Mouse (Mus musculus) spleen, postnatal 14 days (tissue): ENCODE results near the gene Rab42.
"Not testable (repeated sequence)": the region's sequence is repeated elsewhere in the genome, so short reads cannot be mapped to it uniquely, and the experiment has no call there.

Experiments used
- DNase-seq, 2 experiments: peaks; one replicate each; pipeline ENCODE4 v3.0.0; 2021 to 2022; ENCODE audit warnings: low spot score in 2 of 2

The Rab42 gene

DNA sequence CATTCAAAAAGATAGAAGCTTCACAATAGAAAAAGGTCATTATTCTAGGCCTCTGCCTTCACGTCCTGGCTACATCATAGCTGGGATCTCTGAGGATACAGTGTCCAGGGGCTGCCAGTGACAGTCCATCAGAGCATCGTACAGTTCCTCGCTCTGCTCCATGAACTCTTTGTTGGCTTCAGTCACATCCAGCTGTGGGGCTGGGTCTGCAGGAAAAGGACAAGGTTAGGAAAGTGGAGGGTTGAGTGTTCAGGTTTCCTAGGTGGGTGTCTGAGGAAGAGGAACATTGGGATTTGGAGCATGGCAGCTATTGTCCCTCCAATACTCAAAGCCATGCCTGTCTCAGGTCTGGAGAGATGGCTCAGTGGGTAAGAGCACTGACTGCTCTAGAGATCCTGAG lies 8.6 kb upstream of the Rab42 start:
- no peak for DNase-seq

DNA sequence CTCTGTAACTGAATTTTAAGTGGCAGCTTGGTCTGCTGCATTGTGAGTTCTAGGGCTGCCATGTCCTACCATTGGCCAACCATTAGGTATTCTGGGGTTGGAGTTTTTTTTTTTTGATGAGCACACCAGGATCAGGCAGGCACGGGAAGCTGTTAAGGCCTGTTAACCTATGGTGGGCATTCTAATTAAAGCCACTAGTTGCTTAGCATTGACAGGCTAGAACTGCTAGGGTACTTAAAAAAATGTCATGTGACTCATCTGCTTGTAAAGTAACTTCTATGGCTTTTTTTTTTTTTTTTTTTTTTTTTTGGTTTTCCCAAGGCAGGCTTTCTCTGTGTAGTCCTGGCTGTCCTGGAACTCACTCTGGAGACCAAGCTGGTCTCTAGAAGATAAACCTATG lies 8.0 kb upstream of the Rab42 start:
- DNase-seq = no peak

DNA sequence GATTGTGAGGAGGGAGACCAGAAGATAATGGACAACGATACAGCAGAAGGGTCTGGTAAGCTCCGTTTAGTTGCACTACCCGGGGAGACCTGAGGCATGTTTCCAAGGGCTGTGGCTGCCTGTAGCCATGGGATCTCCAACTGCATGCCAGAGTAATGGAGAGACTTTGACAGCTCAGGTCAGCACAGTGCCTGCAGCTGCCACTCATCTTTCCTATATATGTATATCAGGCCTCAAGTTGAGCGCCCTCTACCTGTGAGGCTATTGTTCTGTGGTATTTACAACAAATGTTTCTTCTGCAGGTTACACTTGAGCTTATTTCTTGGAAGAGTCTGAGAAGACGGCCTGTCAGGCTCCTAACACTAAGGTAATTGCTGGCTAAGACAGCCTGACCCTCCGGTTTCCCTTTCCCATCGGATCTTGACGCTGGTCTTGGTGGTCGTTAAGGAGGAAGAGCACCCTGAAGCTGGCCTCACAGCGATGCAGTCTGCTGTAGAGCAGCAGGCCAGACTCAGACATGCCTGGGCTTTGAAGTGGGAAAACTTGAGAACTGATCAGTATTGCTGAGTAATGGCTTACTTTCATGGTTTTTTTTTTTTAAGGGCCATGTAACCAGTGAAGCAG lies 6.8 kb upstream of the Rab42 start:
- peak; percentile 21 to 55 for DNase-seq

DNA sequence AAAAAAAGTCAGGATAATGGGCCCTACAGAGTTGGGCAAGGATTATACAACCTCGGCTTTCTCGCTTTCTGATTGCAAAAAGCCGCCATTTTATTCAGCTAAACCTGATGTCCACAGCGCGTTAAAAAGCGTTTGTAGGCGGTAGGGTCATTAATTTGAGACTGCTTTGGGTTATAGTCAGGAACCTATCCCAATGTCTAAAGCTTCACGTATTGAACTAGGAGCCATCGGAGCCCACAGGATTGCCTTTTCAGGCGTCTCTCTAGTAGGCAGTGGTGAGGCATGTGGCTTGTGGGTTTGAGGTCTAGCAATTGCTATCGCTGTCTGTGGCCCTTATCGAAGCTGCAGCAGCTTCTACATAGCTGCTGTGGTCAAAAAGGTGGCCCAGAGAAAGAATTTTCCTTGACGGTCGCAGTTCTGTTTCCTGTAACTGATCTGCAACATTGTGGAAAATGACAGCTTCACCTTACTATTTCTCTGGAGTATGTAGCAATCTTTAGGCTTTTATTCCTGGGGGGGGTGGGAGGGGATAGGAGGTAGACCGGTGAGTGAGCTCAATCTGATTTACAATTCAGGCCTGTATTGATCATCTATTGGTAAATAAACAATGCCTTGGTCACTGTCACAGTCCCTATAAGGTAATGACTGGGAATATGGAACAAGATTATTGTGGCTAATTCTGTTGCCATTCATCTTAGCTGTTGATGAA lies 6.1 kb upstream of the Rab42 start:
- no peak for DNase-seq

DNA sequence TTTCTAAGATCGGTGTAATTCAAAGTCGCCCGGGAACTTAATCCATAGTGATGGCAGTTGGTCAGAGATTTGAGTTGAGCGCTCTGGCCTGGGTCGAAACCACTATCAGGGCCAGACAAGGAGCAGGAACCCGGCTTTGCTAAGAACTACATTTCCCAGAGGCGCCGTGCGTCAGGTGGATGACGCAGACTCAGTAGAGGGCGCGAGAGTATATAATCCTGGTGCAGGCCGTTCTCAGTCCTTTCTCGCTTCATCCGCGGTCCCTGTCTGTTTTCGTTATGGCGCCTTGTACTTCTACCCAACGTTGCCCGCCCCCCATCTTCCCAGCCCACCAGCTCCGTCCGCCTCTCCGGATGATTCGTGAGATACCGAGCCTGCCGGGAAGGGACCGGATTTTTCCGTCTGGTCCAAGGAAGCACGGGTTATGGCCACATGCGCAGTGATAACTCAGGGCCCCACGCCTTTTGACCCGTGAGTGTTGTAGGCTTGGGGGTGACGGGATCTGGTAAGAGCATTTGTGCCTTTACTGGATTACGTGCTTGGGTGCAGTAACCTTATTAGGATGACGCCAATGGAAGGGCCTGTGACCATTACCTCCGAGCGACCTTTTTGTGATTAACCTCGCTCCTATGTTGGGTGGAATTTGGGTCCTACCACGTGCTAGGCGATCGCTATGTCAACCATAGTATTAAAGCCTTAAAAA lies 5.4 kb upstream of the Rab42 start:
- peak; percentile 75 to 84 for DNase-seq

DNA sequence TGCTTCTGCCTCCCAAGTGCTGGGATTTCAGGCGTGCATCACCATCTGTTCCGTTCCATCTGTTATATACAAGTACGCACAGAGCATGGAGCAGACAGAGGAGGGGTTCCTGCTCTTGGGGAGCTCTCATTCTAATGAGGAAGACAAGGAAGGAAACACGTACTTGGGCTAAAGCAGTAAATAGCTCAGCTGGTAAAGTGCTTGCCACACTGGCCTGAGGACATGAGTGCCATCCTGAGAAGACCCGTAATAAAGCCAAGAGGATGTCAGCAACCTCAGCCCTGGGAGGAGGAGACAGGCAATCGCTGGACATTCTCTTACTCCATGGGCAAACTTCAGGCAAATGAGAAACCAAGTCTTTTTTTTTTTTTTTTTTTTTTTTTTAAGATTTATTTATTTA lies 2.8 kb upstream of the Rab42 start:
- DNase-seq = no peak

DNA sequence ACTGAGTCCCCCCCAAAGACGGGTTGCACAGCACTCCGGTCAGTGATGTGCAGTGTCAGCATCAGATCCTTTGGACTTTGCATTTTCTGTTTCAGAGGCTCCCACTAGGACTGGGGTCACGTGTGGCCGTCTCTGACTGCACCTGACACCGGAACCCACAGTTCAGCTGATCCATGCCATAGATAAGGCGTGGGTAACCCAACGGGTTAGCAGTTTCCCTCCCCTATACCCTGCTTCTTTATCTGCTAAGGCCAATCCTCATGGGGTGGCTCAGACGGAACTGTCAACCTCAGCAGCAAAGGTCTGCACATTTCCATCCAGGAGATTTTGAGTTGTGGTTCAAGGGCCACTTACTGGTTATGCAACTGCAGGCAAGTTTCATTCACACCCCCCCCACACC lies 2.1 kb upstream of the Rab42 start:
- no peak for DNase-seq

DNA sequence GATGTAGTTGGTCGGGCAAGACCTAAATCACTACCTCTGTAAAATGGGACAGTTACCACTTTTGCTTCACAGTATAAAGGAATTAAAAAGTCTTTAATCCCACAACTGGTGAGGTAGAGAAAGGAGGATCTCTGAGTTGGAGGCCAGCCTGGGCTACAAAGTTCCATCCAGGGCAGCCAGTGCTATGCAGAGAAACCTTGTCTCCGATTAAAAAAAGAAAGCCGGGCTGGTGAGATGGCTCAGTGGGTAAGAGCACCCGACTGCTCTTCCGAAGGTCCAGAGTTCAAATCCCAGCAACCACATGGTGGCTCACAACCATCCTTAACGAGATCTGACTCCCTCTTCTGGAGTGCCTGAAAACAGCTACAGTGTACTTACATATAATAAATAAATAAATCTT lies 299 bp upstream of the Rab42 start:
- DNase-seq = not testable (repeated sequence)

DNA sequence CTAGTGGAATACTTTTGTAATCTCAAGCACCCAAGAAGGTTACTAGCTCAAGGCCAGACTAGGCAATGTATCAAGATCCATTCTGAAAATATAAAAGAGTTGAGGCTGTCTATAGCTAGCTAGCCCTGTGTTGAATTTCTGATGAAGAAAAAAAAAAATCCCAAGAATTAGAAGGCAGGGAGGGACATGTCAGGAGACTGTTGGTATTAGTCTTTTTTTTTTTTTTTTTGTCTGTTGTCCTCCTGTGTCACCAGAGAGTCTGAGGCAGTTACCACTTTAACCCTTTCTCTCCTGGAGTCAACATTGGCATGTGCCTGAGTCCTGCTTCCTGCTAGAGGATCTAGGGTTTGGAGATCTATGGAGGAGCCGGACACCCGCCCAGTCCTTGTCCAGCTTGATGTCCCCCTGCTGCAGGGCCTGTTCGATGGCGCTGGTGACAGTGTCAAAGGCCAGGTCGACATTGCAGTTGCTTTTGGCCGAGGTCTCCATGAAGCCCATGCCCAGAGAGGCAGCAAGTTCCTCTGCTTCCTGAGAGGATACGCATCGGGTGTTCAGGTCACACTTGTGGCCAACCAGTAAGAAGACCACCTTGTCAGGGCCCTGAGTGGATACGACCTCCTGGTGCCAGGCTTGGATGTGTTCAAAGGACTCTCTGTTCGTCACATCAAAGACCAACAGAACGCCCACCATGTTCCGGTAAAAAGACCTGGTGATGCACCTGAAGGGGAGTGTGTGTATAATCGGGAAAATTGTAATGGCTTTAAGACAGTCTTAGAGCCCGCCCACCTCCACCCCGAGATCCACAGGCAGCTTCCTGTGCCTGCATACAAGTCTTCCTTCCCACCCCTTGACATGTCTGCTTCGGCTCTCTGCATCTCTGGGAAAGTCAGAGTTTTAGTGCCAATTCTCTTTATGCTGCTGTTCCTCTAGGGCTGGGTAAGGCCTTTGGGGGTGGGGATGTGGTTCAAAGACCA lies 933 bp downstream of the Rab42 start:
- DNase-seq = no peak

DNA sequence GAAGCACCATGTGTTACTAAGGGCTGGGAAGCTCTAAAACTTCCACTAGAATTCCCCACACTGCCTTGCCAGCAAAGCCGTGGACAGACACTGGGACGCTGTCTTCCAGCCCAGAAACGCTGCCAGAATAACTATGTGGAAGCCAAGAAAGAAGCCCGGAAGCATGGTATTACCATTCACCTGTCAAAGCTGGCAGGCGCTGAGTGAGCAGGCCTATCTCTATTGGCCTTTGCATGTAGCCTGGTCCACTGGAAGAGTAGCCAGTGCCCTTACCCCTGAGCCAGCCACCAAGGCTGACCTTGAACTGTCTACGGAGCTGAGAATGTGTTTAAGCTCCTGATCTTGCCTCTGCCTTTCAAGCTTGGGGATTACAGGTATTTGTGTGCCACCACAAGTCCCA lies 1.7 kb downstream of the Rab42 start:
- no peak for DNase-seq

DNA sequence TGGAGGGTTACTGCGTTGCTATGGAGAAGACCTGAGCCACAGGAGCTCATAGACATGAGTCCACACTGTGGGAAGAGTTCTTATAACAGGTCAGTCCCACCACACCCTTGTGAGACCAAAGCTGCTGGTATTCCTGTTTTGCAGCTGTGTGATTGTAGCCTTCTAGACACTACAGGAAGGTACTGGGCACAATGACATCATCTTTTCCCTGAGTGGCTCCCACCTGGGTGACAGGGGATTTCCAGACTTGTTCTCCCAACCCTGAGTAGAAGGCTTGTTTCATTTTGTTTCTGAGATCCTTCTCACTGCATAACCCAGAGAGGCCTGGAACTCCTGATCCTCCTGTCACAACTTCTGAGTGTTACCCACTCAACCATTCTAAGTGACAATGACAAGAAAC lies 3.3 kb downstream of the Rab42 start:
- DNase-seq = no peak

DNA sequence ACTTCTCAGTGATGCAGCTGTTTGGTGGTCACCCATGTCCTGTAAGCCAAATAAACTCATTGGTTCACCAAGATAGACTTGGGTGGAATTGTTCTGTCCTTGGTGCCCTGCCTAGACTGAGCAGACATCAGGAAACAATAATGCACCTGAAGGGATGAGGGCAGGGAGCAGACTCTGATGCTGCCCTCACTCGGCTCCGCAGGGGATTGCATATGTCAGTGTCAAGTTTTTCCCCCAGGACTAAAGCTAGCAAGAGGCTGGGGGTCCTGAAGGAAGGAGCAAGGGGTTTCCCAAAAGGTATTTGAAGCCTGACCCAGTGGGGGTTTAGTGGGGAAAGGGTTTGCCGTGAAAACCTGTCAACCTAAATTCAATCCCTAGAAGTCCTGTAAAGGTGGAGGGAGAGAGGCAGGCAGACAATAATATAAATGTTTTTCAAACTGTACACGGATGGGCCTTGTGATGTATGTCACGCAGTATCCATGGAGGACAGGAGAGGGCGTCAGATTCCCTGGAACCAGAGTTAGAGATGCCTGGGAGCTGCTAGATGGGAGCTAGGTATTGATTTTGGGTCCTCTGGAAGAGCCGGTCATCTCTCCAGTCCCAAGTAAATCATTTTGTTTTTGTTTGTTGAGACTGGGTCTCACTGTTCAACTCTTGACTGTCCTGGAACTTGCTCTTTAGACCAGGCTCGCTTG lies 7.3 kb downstream of the Rab42 start:
- no peak for DNase-seq

DNA sequence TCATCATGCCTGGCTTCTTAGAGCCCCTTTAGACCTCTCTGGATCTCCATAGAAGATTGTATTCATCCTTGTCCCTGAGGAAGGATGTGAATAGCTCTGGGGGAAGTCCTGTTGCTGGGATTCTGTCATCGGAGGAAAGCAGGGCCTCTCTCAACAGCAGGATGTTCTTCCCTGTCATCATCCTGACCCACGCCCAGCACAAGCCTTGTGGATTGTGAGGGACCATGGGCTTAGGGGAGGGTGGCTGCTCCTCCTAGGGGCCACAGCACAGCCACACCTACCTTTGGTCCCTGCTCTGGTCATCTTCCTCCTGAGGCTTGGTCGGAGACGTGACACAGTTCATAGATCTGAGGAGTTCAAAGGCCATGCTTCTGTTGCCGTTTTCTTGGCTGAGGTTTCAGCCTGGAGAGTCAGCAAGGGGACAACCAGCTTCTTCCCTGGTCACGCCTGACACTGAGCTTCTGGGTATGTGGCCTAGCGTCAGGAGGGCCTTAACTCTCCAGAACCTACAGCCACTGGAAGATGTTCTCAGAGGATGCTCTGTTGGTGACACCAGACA lies 9.4 kb downstream of the Rab42 start:
- DNase-seq = no peak

DNA sequence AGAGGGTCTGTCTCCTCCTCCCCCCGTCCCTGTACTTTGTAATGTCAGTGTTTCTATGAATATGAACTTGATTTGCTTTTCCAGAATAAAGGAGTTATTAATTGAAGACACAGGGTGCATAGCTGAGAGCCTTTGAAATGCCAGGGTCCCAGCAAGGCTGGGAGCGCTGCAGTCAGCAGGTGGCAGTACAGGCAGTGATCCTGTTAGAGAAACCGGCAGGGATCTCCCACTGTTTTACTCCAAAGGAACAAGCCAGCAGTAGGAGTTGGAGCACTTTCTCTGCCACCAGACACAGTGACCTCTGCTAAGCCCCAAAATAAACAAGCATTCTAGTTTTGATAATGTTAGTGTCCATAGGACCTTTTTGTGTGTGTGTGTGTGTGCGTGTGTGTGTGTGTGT lies 10.2 kb downstream of the Rab42 start:
- no peak for DNase-seq

DNA sequence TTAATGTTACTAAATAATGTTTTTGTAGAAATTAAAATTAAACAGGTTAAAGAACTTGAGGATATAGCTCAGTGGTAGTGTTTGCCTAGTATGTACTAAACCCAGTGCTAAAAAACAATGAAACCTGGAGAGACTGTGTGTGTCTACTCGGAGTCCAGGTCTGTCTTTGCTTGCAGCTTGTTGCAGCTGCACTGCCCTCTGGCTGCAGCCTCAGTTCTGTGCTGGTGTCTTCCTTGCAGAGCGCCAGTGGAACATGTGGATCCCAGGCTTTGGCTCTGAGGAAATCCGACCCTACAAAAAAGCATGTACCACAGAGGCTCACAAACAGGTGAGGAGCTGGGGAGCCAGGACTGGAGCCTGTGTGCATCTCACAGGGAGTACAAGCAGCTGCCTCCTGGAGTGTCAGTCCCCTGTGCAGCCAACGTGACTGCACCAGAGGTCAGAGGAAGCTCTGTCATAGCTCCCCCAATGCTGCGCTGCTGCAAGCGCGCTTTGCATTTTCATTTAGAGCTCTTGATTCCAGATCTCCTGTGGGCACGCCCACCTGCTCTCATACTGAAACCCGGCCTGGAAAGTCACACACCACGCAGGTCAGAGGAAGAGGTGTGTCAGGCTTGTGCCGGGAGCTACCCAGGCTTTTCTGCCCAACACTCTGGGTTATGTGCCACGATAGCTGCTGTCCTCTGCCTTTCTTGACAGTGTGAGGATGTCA lies 11.4 kb downstream of the Rab42 start:
- no peak for DNase-seq

DNA sequence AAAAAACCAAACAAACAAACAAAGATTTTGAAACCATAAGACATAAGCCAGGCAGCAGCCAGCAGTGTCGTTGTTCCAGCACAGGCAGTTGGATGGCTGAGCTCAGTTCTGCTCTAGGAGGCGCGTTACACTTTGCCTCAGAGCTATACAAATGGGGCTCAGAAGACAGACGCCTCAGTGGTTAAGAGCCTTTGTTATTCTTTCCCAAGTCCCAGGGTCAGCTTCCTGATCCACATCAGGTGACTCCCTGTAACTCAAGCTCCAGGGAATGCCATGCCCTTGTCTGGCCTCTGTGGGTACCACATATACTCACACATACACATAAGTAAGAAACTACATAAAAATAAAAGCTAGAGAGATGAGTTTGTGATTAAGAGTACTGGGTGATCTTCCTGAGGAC lies 12.1 kb downstream of the Rab42 start:
- no peak for DNase-seq

DNA sequence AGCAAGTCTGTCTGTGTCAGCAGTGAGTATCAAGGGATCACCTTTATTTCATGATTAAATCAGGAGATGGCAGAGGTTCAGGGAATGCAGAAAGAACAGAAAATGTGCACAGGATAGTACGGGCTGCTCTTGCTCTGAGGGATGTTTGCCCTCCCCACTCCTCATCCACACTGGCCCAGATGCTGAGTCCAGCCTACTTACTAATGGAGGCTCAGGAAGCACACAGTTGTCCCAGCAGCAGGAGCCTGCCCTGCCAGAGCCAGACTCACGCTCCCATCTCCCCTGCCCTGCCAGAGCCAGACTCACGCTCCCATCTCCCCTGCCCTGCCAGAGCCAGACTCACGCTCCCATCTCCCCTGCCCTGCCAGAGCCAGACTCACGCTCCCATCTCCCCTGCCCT lies 14.3 kb downstream of the Rab42 start:
- not testable (repeated sequence) for DNase-seq

DNA sequence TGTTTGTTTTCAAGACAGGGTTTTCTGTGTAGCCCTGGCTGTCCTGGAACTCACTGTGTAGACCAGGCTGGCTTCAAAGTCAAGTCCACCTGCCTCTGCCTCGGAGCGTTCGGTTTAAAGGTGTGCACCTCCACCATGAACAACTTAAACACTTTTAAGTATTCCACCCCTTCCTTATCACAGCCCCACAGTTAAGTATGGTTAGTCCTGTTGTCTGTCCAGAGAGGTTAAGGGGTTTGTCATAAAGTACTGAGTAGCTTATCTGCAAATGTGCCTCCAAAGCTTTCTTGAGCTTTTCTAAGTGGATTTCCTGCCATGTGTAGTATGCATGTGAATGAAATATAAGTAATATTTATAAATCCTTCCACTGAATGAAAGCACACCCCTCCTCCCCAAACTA lies 27.2 kb downstream of the Rab42 start:
- no peak for DNase-seq

DNA sequence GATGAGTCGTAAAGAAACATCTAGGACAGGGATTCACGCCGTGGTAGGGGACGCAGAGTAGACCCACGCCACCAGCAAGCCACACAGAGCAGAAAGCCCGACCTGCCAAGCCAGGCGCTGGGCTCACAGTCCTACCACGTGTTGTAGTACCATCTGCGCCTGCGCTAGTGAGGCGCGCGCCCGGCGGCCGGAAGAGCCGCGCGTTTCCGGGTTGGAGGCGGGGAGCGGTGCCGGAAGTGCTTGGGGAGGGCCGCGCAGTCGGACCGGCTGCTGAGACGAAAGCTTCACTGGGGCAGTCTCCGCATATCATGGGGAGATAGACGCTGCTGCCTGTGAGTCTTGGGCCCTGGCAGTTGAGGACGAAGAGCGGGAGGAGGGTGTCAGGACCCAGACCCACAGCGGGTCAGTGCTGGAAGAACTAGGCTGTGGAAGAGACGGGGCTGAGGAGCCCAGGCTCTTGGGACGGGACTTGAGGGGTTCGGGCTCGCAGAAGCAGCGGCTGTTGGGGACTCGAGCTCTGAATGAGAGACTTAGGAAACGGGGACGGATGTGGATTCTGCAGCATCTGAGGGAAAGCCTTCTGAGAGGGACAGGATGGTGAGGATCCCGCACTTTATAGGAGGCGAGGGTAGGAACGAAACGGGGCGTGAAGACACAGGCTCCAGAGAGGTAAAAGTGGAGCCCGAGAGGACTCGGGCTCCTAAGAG lies 28.9 kb downstream of the Rab42 start, which contains the start of gene Taf12:
Gene Taf12 (plus strand): TSS at position 220 of the 707 bp plus-strand sequence.
- DNase-seq = peak; percentile 86 to 88

DNA sequence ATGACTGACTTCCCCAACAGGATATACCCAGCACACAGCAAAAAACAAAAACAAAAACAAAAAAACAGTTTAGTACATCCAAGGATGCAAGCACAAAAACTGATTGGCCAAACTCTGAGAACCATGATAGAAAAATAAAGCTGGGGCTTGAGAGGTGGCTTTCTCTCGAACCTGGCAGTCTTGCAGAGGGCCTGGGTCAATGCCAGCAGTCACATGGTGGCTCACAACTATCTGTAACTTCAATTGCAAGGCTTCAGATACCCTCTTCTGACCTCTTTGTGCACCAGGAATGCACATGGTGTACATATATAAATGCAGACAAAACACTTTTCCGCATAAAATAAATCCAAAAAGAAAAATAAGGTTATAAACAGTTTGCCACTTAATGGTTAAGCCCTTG lies 30.0 kb downstream of the Rab42 start:
- DNase-seq = no peak
